Mouse (Mus musculus) thymus, adult 2 months (tissue): ENCODE measurements around the gene Map4k1. TPM values are rescaled to one million over a fixed set of nuclear protein-coding genes. Genes with fewer than 3 reads are reported as not detected.

Experiments
- DNase-seq: peaks from one replicate; pipeline ENCODE4 v3.0.0; 2021
- H3K27ac ChIP-seq: fragments of 200-500 bp; 2 replicates; pipeline ENCODE4 v1.5.1; 2012; ENCODE audit warnings: low read length, control low read depth; ENCODE audit not compliant: control insufficient read depth, insufficient read depth
- H3K27me3 ChIP-seq: fragments of 200-500 bp; 2 replicates; pipeline ENCODE4 v1.6.1; 2012; ENCODE audit warnings: mild to moderate bottlenecking, low read length, moderate library complexity, mixed read lengths; ENCODE audit not compliant: control insufficient read depth, insufficient read depth
- H3K36me3 ChIP-seq: fragments of 200-500 bp; 2 replicates; pipeline ENCODE4 v1.6.1; 2012; ENCODE audit warnings: mild to moderate bottlenecking, low read length, moderate library complexity; ENCODE audit not compliant: control insufficient read depth, insufficient read depth
- H3K4me1 ChIP-seq: fragments of 200-500 bp; replicated peaks from 2 replicates; pipeline ENCODE4 v1.6.1; 2012; ENCODE audit warnings: low read length; ENCODE audit not compliant: control insufficient read depth, insufficient read depth
- H3K4me3 ChIP-seq: fragments of 200-500 bp; 2 replicates; pipeline ENCODE4 v1.5.1; 2012; ENCODE audit warnings: mild to moderate bottlenecking, low read length, control low read depth, moderate library complexity; ENCODE audit not compliant: control insufficient read depth, insufficient read depth
- CTCF ChIP-seq: fragments of 200-500 bp; IDR thresholded peaks from 2 replicates; pipeline ENCODE4 v1.5.1; 2012; ENCODE audit warnings: mild to moderate bottlenecking, control low read depth, low read length, moderate library complexity, borderline replicate concordance; ENCODE audit not compliant: control insufficient read depth, poor library complexity, insufficient read depth; ENCODE audit errors: extremely low read depth
- POLR2A ChIP-seq: fragments of 200-500 bp; IDR thresholded peaks from 2 replicates; pipeline ENCODE4 v1.6.1; 2012; ENCODE audit warnings: mild to moderate bottlenecking, low read length, control low read depth, moderate library complexity; ENCODE audit not compliant: control insufficient read depth, poor library complexity, insufficient read depth; ENCODE audit errors: extremely low read depth
- WGBS: fragments of 180-500 bp; shearing (Covaris S2); methylation state at CpG from one replicate; pipeline ENCODE4 v1.1.7; 2018; 5-methylcytosine and 5-hydroxymethylcytosine counted together
- polyA plus RNA-seq: library from polyadenylated mRNA; depleted of rRNA; stranded (reverse); fragments of >200 nt; gene quantifications from 2 replicates; pipeline ENCODE4 v1.2.3, GENCODE M21; 2012

Map4k1 gene
- polyA plus RNA-seq, 1 experiment = 164 TPM

GRCm38 (mm10) chr7:29026811-29027210, 45.0 kb downstream of the Map4k1 start:
- Histone ChIP-seq H3K27me3 (no peaks in the 10 kb centered on the region), H3K36me3 (no peaks in the 10 kb centered on the region), H3K4me3 (no peak overlapping the region), H3K27ac (no peak overlapping the region), H3K4me1 (peaks cover 36% of the 10 kb centered on the region)
- TF ChIP-seq POLR2A (no peak), CTCF (no peak)
- no peak for DNase-seq
- 94% methylated on average over 4 of the region's 4 CpGs for WGBS

- peaks cover 25% of the 10 kb centered on the region for H3K4me1 ChIP-seq
- WGBS = 90% methylated on average over 6 of the region's 6 CpGs
Measured at GRCm38 (mm10) chr7:29028761-29029160, 46.9 kb downstream of the Map4k1 start.

DNA sequence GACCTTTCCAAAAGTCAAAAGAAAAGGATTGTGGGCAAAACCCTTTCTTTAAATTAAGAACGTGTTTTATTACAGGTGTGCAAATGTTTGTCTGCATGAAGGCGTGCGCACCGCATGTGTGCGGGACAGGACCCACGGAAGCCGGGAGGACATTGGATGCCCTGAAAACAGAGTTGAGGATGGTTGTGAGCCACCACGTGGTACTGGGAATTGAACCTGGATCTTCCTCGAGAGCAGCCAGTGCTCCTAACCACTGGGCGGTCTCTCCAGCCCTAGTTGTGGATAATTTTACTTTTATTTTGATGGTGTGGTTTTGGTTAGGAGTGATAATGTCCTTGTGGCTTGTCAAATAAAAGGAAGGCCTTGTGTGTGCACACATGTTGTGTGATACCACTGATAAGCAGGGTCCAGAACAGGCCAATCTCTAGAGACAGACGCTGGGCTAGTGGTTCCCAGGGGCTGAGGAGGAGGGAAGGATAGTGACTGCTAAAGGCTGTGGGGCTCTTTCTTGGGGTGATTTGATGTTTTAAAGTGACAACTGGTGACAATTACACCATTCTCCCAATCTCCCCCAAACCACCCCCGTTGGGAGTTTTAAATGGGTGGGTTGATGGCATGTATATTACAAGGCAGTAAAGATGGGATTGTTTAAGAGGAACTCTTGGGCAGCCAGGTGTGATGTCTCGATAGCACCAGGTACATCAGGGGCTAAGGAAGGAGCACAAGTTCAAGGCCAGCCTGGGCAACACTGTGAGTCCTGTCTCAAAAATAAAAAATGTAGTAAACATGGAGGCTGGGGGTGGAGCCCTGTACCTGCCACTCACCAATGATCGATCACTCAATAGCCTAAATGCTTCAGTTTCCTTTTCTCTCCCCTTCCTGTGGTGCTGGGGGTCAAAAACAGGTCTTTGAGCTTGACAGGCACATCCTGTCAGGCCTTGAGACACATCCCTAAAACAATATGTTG, 48.1 kb downstream of the Map4k1 start:
- Histone ChIP-seq H3K36me3 (no peaks in the 10 kb centered on the region), H3K27me3 (no peaks in the 10 kb centered on the region), H3K4me3 (no peak overlapping the region), H3K4me1 (peaks cover 14% of the 10 kb centered on the region), H3K27ac (no peak overlapping the region)
- WGBS = 68% methylated on average over 14 of the region's 14 CpGs
- no peak for DNase-seq
- TF ChIP-seq CTCF (no peak), POLR2A (no peak)

More at GRCm38 (mm10) chr7:29028761-29029160, 46.9 kb downstream of the Map4k1 start:
- H3K27ac ChIP-seq = no peak overlapping the region
- H3K27me3 ChIP-seq = no peaks in the 10 kb centered on the region
- no peaks in the 10 kb centered on the region for H3K36me3 ChIP-seq
- DNase-seq = no peak
- no peak for TF ChIP-seq CTCF
- no peak for TF ChIP-seq POLR2A
- no peak overlapping the region for H3K4me3 ChIP-seq

DNA sequence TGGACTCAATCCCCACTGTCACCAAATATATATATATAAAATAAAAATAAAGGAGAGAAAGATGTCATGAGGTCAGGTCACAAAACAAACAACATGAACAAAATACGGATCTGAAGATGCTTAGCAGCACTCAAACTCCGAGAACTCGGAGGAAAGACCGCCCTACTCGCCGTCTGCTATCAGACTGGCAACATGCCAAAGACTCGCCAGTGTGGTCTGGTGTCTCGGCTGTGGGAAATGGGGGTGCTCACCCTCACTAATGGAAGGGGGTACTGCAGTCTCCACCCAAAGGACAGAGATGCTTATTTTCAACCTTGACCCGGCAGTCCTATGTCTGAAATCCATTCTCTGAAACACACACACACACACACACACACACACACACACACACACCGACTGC, 49.8 kb downstream of the Map4k1 start:
- TF ChIP-seq CTCF (no peak), POLR2A (no peak)

DNA sequence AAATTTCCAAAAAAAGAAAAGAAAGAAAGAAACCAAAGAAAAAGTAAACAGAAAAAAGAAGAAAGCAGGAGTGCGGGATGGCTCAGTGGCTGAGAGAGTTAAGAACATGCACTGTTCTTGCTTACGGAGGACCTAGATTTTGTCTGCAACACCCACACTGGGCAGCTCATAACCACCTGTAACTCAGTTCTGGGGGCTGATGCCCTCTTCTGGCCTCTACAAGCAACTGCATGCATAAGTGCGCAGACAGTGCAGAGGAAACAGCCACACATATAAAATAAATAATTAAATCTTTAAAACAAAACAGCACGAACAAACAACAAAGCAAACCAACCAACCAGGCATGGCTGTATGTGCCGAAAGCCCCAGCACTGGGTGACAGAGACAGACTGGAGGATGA, 50.8 kb downstream of the Map4k1 start:
- 93% methylated on average over 5 of the region's 5 CpGs for WGBS
- no peak for TF ChIP-seq POLR2A
- TF ChIP-seq CTCF = no peak

More for the DNA sequence above, 49.8 kb downstream of the Map4k1 start:
- 65% methylated on average over 10 of the region's 10 CpGs for WGBS
- H3K27ac ChIP-seq = no peak overlapping the region
- no peak for DNase-seq
- no peak overlapping the region for H3K4me3 ChIP-seq
- H3K4me1 ChIP-seq = no peaks in the 10 kb centered on the region
- no peaks in the 10 kb centered on the region for H3K36me3 ChIP-seq
- no peaks in the 10 kb centered on the region for H3K27me3 ChIP-seq

DNA sequence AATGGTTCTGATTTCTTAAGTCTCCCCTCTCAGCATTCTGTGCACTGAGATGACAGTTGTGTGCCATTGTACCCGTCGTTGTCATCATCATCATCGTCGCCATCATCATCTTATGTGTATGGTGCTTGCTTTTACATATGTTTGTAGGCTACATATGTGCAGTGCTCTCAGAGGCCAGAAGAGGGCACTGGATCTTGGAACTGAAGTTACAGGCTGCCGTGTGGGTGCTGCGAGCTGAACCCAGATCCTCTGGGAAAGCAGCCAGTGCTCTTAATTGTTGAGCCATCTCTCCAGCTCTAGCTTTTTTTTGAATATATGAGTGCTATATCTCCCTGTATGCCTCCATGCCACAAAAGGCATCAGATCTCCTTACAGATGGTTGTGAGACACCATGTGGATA, 55.4 kb downstream of the Map4k1 start:
- DNase-seq = no peak
- H3K27ac ChIP-seq = no peak overlapping the region
- no peak overlapping the region for H3K4me3 ChIP-seq
- TF ChIP-seq CTCF = no peak
- no peak for TF ChIP-seq POLR2A
- H3K36me3 ChIP-seq = no peaks in the 10 kb centered on the region
- no peaks in the 10 kb centered on the region for H3K27me3 ChIP-seq
- 83% methylated on average over 6 of the region's 6 CpGs for WGBS
- peaks cover 10% of the 10 kb centered on the region for H3K4me1 ChIP-seq

More for the DNA sequence above, 50.8 kb downstream of the Map4k1 start:
- H3K4me3 ChIP-seq = no peak overlapping the region
- DNase-seq = no peak
- no peaks in the 10 kb centered on the region for H3K4me1 ChIP-seq
- H3K27me3 ChIP-seq = no peaks in the 10 kb centered on the region
- H3K27ac ChIP-seq = no peak overlapping the region
- H3K36me3 ChIP-seq = no peaks in the 10 kb centered on the region
